Mouse (Mus musculus): Measurements from ENCODE around the gene Scnn1a.
"Not testable (repeated sequence)": the region's sequence is repeated elsewhere in the genome, so short reads cannot be mapped to it uniquely, and the experiment has no call there.

The Scnn1a gene

DNA sequence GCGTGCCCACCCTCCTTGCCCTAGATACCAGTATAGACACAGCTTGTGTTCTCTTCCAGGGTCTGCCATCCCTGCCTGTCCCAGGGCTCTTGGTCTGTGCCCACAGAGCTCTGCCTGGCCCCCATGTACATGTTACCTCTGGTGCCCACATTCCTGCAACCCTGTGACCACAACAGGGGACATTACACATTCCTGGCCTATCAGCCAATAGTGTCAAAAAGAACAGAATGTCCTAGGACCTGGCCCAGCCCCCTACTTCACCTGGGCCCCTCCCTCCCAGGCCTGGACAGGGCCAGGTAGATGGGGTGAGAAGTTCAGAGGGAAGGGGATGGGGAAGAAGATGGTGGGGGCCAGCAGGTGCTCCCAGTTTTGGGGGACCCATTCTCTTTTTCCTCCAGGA is at the start of gene Scnn1a:
Gene Scnn1a (plus strand): TSS at position 337 of the 400 bp plus-strand sequence.
- peak; percentile 69 for DNase-seq

DNA sequence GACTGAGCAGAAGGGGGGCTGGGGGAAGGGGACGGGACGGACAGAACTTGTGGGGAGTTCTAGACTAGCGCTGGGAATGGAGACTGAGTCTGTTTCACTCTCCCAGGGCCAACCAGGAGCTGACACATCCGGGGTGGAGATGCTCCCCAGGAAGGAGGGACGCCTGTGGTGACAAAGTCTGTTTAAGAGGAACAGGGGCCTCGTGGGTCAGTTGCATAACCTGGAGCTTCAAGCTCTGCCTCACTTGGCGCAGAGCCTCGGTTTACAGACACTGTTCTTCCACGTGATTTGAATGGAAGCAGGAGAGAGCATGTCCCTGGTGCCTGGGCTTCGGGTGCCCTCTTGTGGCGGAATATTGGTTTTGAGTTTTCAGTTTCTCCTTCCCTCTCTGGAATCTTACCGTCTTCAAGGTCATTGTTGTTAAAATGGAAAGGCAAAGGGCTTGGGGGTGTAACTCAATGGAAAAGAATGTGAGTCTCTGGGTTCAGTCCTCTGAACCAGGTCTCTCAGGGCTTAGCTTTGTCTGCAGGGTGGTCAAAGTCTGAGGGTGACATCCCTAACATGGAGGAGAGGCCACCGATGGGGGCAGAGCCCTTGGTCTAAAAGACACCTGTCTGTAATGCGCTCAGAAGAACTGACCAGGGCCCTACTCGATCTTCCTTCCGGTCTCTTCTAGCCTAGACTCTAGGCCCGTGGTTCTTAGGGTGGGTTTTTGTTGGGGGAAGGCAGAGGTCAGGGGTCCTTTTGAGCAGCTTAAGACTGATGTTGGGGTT is 48.8 kb upstream of the Scnn1a start:
- DNase-seq, result peak; percentile 94

GRCm38 (mm10) chr6:125272228-125272785 is 48.2 kb upstream of the Scnn1a start:
- no peak for DNase-seq

- peak; percentile 77 for DNase-seq
These were observed 45.5 kb upstream of the Scnn1a start for GRCm38 (mm10) chr6:125274841-125275563.

GRCm38 (mm10) chr6:125279729-125280128 is 40.7 kb upstream of the Scnn1a start:
- DNase-seq, result no peak

DNA sequence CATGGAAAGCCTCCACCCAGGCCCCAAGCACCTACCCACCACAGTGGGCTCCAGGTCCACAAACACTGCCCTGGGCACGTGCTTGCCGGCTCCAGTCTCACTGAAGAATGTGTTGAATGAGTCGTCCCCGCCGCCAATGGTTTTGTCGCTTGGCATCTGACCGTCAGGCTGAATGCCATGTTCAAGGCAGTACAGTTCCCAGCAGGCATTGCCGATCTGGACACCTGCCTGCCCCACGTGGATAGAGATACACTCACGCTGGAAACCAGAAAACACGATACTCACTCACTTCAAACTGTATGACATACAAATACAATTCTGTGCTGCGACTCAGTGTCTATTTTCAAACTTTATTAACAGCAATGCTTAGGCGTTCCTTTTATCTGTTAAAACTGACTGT is 37.7 kb upstream of the Scnn1a start:
- DNase-seq, result not testable (repeated sequence)

- peak; percentile 47 for DNase-seq
These were observed 36.2 kb upstream of the Scnn1a start for GRCm38 (mm10) chr6:125284250-125284649.

DNA sequence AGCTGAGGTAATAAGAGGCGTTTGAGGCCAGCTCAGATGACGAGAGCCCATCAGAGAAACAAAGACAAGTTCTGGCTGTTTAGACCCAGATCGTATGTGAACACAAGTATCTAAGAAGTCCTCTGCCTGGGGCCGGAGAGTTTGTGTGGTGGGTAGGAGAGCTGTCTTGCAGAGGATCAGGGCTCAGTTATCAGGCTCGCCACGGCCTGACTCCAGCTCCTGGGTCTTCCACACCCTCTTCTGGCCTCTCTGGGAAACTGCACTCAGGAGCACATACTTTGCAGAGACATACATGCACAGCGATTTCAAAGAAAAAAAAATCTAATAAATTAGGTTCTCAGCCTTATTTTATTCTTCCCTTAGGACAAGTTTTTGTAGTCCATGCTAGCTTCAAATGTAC is 35.7 kb upstream of the Scnn1a start:
- no peak for DNase-seq

- DNase-seq, result no peak
These were observed 34.6 kb upstream of the Scnn1a start, which contains the start of gene Tuba3a for GRCm38 (mm10) chr6:125285890-125286289. Gene Tuba3a, minus strand, starts transcription at chr6:125286042.

GRCm38 (mm10) chr6:125286944-125287343 is 33.5 kb upstream of the Scnn1a start:
- DNase-seq, result no peak

- no peak for DNase-seq
These were observed 31.7 kb upstream of the Scnn1a start for GRCm38 (mm10) chr6:125288730-125289129.

GRCm38 (mm10) chr6:125291329-125291728 is 29.1 kb upstream of the Scnn1a start:
- DNase-seq, result no peak

GRCm38 (mm10) chr6:125292256-125292655 is 28.2 kb upstream of the Scnn1a start:
- no peak for DNase-seq

GRCm38 (mm10) chr6:125294049-125294448 is 26.4 kb upstream of the Scnn1a start:
- no peak for DNase-seq

DNA sequence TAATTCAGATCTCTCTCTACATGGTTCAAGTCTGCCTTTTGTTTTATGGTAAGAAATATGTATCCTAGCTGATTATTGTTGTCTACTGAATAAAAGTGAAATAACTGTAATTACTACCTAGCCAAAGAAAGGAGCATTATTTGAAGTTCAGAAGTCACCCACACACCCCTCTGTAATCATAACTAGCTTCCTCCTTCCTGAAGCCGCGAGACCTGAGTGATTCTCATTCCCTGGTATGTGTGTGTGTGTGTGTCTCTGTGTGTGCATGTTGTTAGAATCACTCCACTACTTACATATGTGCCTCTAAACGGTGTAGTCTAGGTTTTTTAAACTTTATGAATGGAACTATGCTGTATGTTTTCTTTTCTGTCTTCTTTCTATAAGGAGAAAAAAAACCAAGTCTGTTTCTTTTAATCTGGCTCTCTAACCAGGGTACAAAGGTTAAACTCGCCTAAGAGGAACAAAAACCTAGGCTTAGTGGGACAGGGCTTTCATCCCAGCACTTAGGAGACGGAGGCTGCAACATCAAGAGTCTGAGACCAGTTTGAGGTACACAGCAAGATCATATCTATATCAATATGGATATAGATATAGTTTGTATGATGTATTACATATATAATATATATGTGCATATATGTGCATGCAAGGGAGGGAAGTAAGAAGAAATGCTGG is 23.2 kb upstream of the Scnn1a start:
- no peak for DNase-seq

DNA sequence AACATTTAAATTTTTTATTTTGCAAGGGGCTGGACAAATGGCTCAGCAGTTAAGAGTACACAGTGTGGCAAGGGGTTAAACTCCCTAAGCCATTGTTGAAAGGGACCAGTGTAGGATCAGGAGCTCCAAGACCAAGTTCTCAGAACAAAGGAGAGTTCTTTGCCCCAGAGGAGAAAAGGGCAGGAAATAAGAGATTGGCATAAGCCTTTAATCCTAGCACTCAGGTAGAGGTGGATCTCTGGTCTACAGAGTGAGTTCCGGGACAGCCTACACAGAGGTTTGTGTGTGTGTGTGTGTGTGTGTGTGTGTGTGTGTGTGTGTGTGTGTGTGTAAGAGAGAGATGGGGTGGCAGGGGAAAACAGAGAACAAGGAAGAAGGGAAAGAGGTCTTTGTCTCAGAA is 19.5 kb upstream of the Scnn1a start:
- no peak for DNase-seq

GRCm38 (mm10) chr6:125302231-125302982 is 18.1 kb upstream of the Scnn1a start:
- DNase-seq, result peak; percentile 65

- DNase-seq, result no peak
These were observed 17.2 kb upstream of the Scnn1a start for GRCm38 (mm10) chr6:125303242-125303641.

- not testable (repeated sequence) for DNase-seq
These were observed 16.1 kb upstream of the Scnn1a start for GRCm38 (mm10) chr6:125304408-125304807.

GRCm38 (mm10) chr6:125305465-125305864 is 15.0 kb upstream of the Scnn1a start:
- no peak for DNase-seq

- no peak for DNase-seq
These were observed 13.4 kb upstream of the Scnn1a start for GRCm38 (mm10) chr6:125307091-125307490.

DNA sequence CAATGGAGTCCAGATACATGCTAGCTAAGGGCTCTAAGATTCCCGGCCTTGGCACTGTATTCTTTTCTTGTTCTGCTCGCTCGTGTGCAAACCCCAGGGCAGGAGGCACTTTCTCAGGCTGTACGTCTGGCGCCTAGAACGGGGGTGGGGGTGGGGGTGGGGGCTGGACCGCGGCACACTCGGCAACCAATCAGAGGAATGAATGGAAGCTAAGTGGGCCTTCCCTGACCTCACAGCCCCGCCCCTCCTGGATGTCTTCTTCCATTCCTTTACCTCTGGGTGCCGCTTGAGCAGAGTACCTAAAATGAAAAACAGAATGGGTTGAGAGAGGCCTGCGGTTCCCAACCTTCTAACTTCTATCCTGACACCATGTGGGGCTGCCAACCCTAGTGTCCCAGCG is 11.5 kb upstream of the Scnn1a start:
- no peak for DNase-seq

All from kidney, postnatal 14 days (tissue).